Mouse (Mus musculus): ENCODE measurements around the gene Chsy1. TPM values are rescaled to one million over a fixed set of nuclear protein-coding genes. Genes with fewer than 3 reads are reported as not detected.
"Not testable (repeated sequence)": the region's sequence is repeated elsewhere in the genome, so short reads cannot be mapped to it uniquely, and the experiment has no call there.

The Chsy1 gene
- total and polyA plus RNA-seq, 3 experiments, result 2.4 to 7.1 (median 4.6) TPM

DNA sequence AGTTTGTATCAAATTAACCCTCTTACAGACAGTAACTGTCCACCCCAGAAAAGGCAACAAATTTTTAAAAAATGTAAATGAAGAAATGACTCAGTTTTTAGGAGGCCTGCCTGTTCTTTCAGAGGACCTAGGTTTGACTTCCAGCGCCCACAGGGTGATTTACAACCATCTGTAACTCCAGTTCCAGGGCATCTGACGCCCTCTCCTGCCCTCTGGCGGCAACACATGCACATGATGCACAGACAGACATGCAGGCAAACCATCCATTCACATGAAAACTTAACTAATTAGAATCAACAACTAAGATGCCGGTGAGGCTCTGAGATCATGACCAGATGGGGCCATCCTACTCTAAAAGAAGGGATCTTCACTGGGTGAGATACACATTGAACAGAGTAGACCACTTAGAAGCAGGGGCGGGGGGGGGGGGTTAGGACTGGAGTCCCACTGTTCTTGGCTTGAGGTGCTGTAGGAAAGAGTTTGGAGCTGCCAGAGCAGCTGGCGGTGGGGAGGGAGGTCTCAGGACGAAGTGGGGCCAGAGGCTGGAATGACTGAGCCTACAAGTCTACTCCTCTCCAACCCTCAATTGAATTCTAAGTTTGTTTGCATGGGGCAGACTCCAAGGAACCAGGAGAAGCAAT lies 72.9 kb downstream of the Chsy1 start:
- ATAC-seq (ENCODE audit: extremely low read depth, insufficient number of reproducible peaks, low FRiP score, poor library complexity, severe bottlenecking), result no peak
- no peak for DNase-seq (ENCODE audit: low spot score)
- no peak overlapping the region for H3K4me3 ChIP-seq (ENCODE audit: low read depth, low read length)
- no peaks in the 10 kb centered on the region for H3K36me3 ChIP-seq (replicated peaks)
- H3K27me3 ChIP-seq (ENCODE audit: insufficient read depth, low read length), result peaks cover 26% of the 10 kb centered on the region
- H3K9me3 ChIP-seq (replicated peaks), result peaks cover 2% of the 10 kb centered on the region; the same call in 1 of the 2 replicates
- H3K4me1 ChIP-seq (ENCODE audit: insufficient read depth, low read depth, low read length), result peaks cover 67% of the 10 kb centered on the region
- no peak for TF ChIP-seq TAL1 (conservative IDR thresholded peaks at IDR 0.05; ENCODE audit: low read depth, low read length)
- TF ChIP-seq GATA1 (IDR thresholded peaks at IDR 0.05; ENCODE audit: borderline replicate concordance, low read length), result no peak
- TF ChIP-seq POLR2AphosphoS5 (IDR thresholded peaks at IDR 0.05; ENCODE audit: insufficient replicate concordance, low read depth, low read length), result no peak
- no peak for TF ChIP-seq GATA2 (IDR thresholded peaks at IDR 0.05; ENCODE audit: borderline replicate concordance, low read depth, low read length)
- no peak for TF ChIP-seq CTCF (IDR thresholded peaks at IDR 0.05; ENCODE audit: low read depth, low read length)

DNA sequence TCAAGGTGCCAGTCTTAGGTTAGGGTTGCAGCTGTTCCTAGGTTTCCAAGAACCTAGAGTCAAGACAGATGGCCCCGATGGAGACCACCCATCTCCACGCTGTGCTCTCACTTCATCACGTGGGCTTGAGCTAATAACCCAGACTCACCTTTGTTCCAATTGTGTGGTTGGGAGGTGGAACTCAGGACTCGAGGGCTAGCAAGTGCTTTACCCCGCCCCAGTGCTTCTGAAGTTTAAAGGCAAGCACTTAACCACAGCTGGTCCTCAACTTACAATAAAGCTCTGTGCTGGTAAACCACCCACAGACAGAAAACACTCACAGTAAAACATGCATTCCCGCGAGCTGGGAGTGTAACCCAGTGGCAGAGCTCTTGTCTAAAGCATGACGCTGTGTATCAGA lies 74.1 kb downstream of the Chsy1 start:
- no peak for TF ChIP-seq CTCF (IDR thresholded peaks at IDR 0.05; ENCODE audit: low read depth, low read length)
- TF ChIP-seq TAL1 (conservative IDR thresholded peaks at IDR 0.05; ENCODE audit: low read depth, low read length), result no peak
- TF ChIP-seq GATA1 (IDR thresholded peaks at IDR 0.05; ENCODE audit: borderline replicate concordance, low read length), result no peak
- TF ChIP-seq GATA2 (IDR thresholded peaks at IDR 0.05; ENCODE audit: borderline replicate concordance, low read depth, low read length), result no peak
- TF ChIP-seq POLR2AphosphoS5 (IDR thresholded peaks at IDR 0.05; ENCODE audit: insufficient replicate concordance, low read depth, low read length), result no peak
- ATAC-seq (ENCODE audit: extremely low read depth, insufficient number of reproducible peaks, low FRiP score, poor library complexity, severe bottlenecking) (no peak), DNase-seq (ENCODE audit: low spot score) (no peak)
- no peak overlapping the region for H3K4me3 ChIP-seq (ENCODE audit: low read depth, low read length)
- peaks cover 23% of the 10 kb centered on the region for H3K27me3 ChIP-seq (ENCODE audit: insufficient read depth, low read length)
- H3K9me3 ChIP-seq (replicated peaks), result peaks cover 2% of the 10 kb centered on the region; the same call in 1 of the 2 replicates
- H3K4me1 ChIP-seq (ENCODE audit: insufficient read depth, low read depth, low read length), result peaks cover 68% of the 10 kb centered on the region
- no peaks in the 10 kb centered on the region for H3K36me3 ChIP-seq (replicated peaks)

DNA sequence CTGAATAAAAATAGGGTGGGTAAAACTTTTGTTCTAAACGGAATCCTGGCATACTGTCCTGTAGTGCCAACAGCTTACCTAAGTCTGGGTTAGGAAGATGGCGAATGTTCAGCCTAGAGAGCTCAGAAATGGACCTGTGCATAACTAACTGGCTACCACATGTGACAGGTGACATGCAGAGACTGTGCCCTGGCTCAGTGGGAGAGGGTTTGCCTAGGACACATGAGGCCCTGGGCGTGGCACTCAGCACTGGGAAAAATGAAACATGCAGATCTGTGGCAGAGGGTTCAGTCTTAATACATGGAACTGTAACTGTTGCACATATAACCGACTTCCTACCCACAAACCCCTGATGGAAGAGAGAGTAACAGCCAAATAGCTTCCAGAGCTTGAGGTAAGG lies 74.7 kb downstream of the Chsy1 start:
- TF ChIP-seq GATA2 (IDR thresholded peaks at IDR 0.05; ENCODE audit: borderline replicate concordance, low read depth, low read length) (no peak), GATA1 (IDR thresholded peaks at IDR 0.05; ENCODE audit: borderline replicate concordance, low read length) (no peak), TAL1 (conservative IDR thresholded peaks at IDR 0.05; ENCODE audit: low read depth, low read length) (no peak), POLR2AphosphoS5 (IDR thresholded peaks at IDR 0.05; ENCODE audit: insufficient replicate concordance, low read depth, low read length) (no peak), CTCF (IDR thresholded peaks at IDR 0.05; ENCODE audit: low read depth, low read length) (no peak)
- DNase-seq (ENCODE audit: low spot score) (no peak), ATAC-seq (ENCODE audit: extremely low read depth, insufficient number of reproducible peaks, low FRiP score, poor library complexity, severe bottlenecking) (no peak)
- Histone ChIP-seq H3K9me3 (replicated peaks) (peaks cover 2% of the 10 kb centered on the region; the same call in 1 of the 2 replicates), H3K27me3 (ENCODE audit: insufficient read depth, low read length) (peaks cover 19% of the 10 kb centered on the region), H3K4me3 (ENCODE audit: low read depth, low read length) (no peak overlapping the region), H3K36me3 (replicated peaks) (no peaks in the 10 kb centered on the region), H3K4me1 (ENCODE audit: insufficient read depth, low read depth, low read length) (peaks cover 75% of the 10 kb centered on the region)

DNA sequence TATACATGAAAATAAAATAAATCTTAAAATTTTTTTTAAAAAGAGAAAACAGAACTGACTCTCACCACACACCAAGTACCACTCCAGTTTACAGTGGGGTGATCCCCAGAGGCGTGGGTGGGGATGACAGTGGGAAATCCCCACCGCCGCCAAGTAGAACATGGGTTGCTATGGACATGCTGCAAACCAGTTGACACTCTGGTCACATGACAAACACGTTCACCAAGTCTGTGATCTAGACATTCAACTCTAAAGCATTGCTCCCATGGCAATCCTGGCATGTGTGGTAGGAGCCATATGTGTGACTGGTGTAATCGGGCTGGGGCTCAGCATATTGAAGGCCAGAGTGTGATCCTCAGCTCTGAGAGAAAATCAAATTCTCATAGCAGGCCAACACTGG lies 76.1 kb downstream of the Chsy1 start:
- Histone ChIP-seq H3K27me3 (ENCODE audit: insufficient read depth, low read length) (peaks cover 6% of the 10 kb centered on the region), H3K4me1 (ENCODE audit: insufficient read depth, low read depth, low read length) (peaks cover 75% of the 10 kb centered on the region), H3K9me3 (replicated peaks) (peaks cover 2% of the 10 kb centered on the region; the same call in 1 of the 2 replicates), H3K36me3 (replicated peaks) (no peaks in the 10 kb centered on the region), H3K4me3 (ENCODE audit: low read depth, low read length) (no peak overlapping the region)
- DNase-seq (ENCODE audit: low spot score) (no peak), ATAC-seq (ENCODE audit: extremely low read depth, insufficient number of reproducible peaks, low FRiP score, poor library complexity, severe bottlenecking) (no peak)
- TF ChIP-seq GATA2 (IDR thresholded peaks at IDR 0.05; ENCODE audit: borderline replicate concordance, low read depth, low read length) (no peak), POLR2AphosphoS5 (IDR thresholded peaks at IDR 0.05; ENCODE audit: insufficient replicate concordance, low read depth, low read length) (no peak), GATA1 (IDR thresholded peaks at IDR 0.05; ENCODE audit: borderline replicate concordance, low read length) (no peak)

DNA sequence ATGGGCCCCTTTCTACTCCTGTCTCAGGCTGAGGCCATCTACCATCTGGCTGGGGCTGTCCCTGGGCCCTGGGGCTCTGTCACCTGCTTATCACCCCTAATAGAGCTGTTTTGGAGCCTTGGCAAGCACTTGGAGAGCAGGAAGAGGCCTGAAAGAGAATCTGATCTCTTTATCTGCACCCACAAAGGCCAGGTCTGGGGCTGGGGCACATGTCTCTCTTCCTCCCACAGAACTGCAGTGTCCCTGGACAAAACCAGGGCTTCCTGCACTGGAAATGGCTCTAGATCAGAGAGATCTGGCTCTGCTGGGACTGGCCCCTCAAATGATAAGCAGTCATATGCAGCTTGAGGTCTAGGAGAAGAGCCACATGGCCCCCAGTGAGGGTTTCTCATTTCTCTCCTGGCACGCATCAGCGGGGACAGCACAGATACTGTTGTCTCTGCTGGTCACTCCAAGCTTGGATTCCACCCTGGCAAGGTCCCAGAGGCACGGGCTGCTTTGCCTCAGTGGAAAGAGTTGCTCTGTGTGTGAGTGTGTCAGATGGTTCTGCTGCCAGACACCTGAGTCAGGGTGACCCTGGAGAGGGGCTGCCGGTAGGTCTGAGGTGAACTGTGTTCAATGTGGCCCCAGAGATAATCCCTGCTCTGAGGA lies 78.4 kb downstream of the Chsy1 start:
- no peaks in the 10 kb centered on the region for H3K36me3 ChIP-seq (replicated peaks)
- TF ChIP-seq TAL1 (conservative IDR thresholded peaks at IDR 0.05; ENCODE audit: low read depth, low read length) (peak; percentile 40), GATA1 (IDR thresholded peaks at IDR 0.05; ENCODE audit: borderline replicate concordance, low read length) (no peak), GATA2 (IDR thresholded peaks at IDR 0.05; ENCODE audit: borderline replicate concordance, low read depth, low read length) (no peak), CTCF (IDR thresholded peaks at IDR 0.05; ENCODE audit: low read depth, low read length) (no peak), POLR2AphosphoS5 (IDR thresholded peaks at IDR 0.05; ENCODE audit: insufficient replicate concordance, low read depth, low read length) (no peak)
- no peaks in the 10 kb centered on the region for H3K9me3 ChIP-seq (replicated peaks)
- peak overlapping the region; percentile 55; the same call in 1 of the 2 replicates for H3K4me3 ChIP-seq (ENCODE audit: low read depth, low read length)
- DNase-seq (ENCODE audit: low spot score) (peak; percentile 67), ATAC-seq (ENCODE audit: extremely low read depth, insufficient number of reproducible peaks, low FRiP score, poor library complexity, severe bottlenecking) (peak; percentile 86)
- peaks cover 1% of the 10 kb centered on the region; the same call in 1 of the 2 replicates for H3K27me3 ChIP-seq (ENCODE audit: insufficient read depth, low read length)
- peaks cover 73% of the 10 kb centered on the region for H3K4me1 ChIP-seq (ENCODE audit: insufficient read depth, low read depth, low read length)

DNA sequence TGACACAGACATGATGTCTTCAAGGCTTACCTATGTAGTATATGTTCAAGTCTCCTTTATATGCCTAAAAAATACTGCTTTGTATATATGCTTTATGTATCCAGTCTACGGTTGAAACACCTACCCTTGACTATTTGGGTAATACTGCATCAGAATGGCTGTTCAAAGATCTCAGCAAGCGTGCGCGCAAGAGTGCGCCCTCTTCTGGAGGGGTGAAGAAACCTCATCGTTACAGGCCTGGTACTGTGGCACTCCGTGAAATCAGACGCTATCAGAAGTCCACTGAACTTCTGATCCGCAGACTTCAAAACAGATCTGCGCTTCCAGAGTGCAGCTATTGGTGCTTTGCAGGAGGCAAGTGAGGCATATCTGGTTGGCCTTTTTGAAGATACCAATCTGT lies 81.1 kb downstream of the Chsy1 start:
- H3K9me3 ChIP-seq (replicated peaks); ATAC-seq (ENCODE audit: extremely low read depth, insufficient number of reproducible peaks, low FRiP score, poor library complexity, severe bottlenecking); DNase-seq (ENCODE audit: low spot score); H3K4me3 ChIP-seq (ENCODE audit: low read depth, low read length); H3K27me3 ChIP-seq (ENCODE audit: insufficient read depth, low read length); H3K36me3 ChIP-seq (replicated peaks): not testable (repeated sequence)
- peaks cover 79% of the 10 kb centered on the region for H3K4me1 ChIP-seq (ENCODE audit: insufficient read depth, low read depth, low read length)
- 0 out of 2 replicates have a peak, but pooled peaks have one; percentile 9 for TF ChIP-seq CTCF (IDR thresholded peaks at IDR 0.05; ENCODE audit: low read depth, low read length)
